Mouse (Mus musculus): ENCODE data around the gene Dus4l. TPM values are rescaled to one million over a fixed set of nuclear protein-coding genes. Genes with fewer than 3 reads are reported as not detected.

Dus4l gene
- polyA plus RNA-seq (2015; fragmentation: Nextera tagmentation; extraction: Ambion mirVana): 3.4 and 4.6 TPM in 2 replicates

DNA sequence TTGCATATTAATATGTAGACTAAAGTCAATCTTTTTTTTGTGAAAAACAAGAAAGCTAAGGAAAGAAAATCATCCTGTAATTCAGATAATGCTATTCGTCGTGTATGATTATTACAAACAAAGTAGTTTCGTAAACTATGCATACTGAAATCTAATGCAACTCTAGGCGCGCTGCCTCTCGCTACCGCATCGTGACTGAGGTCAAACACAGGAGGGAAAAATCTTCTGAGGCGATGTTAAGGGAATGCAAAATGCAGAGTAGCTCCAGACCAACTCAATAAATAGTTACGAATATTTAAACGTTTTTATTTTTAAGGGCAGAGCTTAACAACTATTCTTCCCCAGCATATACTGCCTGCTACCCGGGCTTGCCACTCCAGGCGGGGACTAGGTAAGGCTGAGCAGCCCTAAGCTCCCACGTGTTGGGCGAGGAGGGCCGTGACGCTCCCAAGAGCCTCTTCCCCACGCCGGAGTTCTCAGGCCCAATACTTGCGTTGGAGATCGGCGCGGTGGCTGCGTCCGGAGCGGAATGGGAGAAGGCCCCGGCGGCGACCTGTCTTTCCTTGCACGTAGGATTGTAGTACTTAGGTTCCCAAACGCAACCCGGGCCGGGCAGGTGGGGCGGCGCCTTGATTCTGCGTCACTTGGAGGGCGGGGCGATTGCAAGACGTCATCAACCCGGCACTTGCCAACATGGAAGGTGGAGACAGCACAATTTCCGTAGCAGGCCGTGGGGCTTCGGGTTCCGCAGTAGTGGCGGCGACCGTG lies at the start of gene Dus4l, which contains the start of gene Cog5:
Gene Dus4l, minus strand, starts transcription at position 630 of the 768 bp plus-strand sequence.
Gene Cog5, plus strand, starts transcription at position 673 of the 768 bp plus-strand sequence.
- H3K27ac ChIP-seq: peak within 1 kb of the TSS; percentile 81
- ATAC-seq (ENCODE audit: low read depth): peak; percentile 93
- peak within 1 kb of the TSS; percentile 84 for H3K9ac ChIP-seq
- under 1% methylated on average over 47 of the region's 47 CpGs for whole genome bisulfite sequencing (ENCODE audit: insufficient replicate concordance)
- peak within 1 kb of the TSS; percentile 87 for H3K4me3 ChIP-seq (replicated peaks)
- peak; percentile 93 for DNase-seq
- peak within 1 kb of the TSS; percentile 82 for H3K4me2 ChIP-seq
- H3K4me1 ChIP-seq (replicated peaks): peaks cover 11% of the 10 kb centered on the region
- H3K36me3 ChIP-seq: no peaks in the 10 kb centered on the region; the same call in 1 of the 2 replicates
- no peaks in the 10 kb centered on the region for H3K27me3 ChIP-seq
- no peaks in the 10 kb centered on the region for H3K9me3 ChIP-seq (replicated peaks)

GRCm38 (mm10) chr12:31703904-31704303 lies 49.3 kb upstream of the Dus4l start:
- Histone ChIP-seq H3K27ac (no peak overlapping the region), H3K4me2 (no peak overlapping the region), H3K27me3 (no peaks in the 10 kb centered on the region), H3K36me3 (no peaks in the 10 kb centered on the region), H3K9me3 (replicated peaks) (no peaks in the 10 kb centered on the region), H3K4me3 (replicated peaks) (no peak overlapping the region), H3K4me1 (replicated peaks) (no peaks in the 10 kb centered on the region), H3K9ac (no peak overlapping the region)
- WGBS (ENCODE audit: insufficient replicate concordance): 65% methylated on average over 6 of the region's 6 CpGs
- ATAC-seq (ENCODE audit: low read depth) (no peak), DNase-seq (no peak)

GRCm38 (mm10) chr12:31701411-31701810 lies 46.8 kb upstream of the Dus4l start:
- H3K27me3 ChIP-seq: no peaks in the 10 kb centered on the region
- peaks cover 7% of the 10 kb centered on the region; the same call in 1 of the 2 replicates for H3K36me3 ChIP-seq
- WGBS (ENCODE audit: insufficient replicate concordance): 83% methylated on average over 5 of the region's 5 CpGs
- no peak overlapping the region for H3K27ac ChIP-seq
- DNase-seq (no peak), ATAC-seq (ENCODE audit: low read depth) (no peak)
- no peak overlapping the region for H3K4me3 ChIP-seq (replicated peaks)
- H3K9ac ChIP-seq: no peak overlapping the region
- no peaks in the 10 kb centered on the region for H3K9me3 ChIP-seq (replicated peaks)
- H3K4me2 ChIP-seq: no peak overlapping the region
- H3K4me1 ChIP-seq (replicated peaks): no peaks in the 10 kb centered on the region

DNA sequence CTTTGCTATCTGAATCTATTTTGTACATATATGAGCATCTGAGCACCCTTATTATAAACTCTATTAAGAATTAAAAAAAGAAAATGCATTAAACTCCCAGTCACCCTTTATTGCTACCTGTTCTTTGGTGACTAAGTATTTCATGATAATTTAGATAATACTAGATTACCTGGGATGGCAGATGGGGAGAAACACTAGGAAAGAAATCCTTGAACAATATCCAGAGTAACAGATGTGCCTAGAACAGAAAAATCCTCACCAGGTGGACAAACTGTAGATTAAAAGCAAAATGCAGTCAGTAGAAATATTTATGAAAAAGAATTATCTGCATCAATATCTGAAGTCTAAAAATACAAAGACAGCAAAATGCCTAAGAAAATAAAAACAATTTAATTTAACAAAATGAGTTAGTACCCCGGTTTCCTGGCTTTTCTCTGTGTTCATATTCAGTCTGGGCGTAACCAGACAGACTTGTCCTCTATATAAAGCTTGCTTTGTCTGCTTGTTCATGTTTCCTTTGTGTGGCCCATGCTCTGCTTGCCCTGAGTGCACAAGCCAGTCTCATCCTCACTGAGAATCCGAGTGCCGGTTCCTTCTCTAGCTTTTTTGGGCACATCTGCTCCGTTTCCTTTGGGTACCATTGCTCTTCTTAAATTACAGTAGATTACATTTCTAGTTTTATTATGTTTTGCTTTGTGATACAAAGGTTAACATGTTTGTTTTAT lies 46.2 kb upstream of the Dus4l start:
- Histone ChIP-seq H3K4me3 (replicated peaks) (no peak overlapping the region), H3K4me2 (no peak overlapping the region), H3K36me3 (peaks cover 7% of the 10 kb centered on the region; the same call in 1 of the 2 replicates), H3K9me3 (replicated peaks) (no peaks in the 10 kb centered on the region), H3K27ac (no peak overlapping the region), H3K27me3 (no peaks in the 10 kb centered on the region), H3K4me1 (replicated peaks) (no peaks in the 10 kb centered on the region), H3K9ac (no peak overlapping the region)
- 82% methylated on average over 5 of the region's 5 CpGs for WGBS (ENCODE audit: insufficient replicate concordance)
- DNase-seq (no peak), ATAC-seq (ENCODE audit: low read depth) (no peak)

DNA sequence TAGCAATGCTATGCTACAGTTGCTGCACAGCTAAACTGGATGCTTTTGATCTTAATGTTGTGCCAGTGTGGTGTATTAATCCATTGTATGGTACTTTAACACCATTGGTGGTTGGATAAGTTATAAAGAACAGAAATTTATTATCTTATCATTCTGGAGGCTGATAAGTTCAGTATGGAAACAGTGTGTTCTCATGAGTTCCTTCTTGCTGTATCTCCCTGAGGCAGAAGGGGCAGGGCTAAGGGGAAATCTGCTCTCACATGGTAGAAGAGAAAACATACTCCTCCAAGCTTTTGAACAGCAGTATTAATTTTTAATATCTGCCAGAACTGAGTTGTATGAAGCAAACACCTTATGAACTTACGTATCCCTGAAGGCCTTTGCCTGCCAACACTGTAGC lies 38.7 kb upstream of the Dus4l start:
- DNase-seq: no peak

DNA sequence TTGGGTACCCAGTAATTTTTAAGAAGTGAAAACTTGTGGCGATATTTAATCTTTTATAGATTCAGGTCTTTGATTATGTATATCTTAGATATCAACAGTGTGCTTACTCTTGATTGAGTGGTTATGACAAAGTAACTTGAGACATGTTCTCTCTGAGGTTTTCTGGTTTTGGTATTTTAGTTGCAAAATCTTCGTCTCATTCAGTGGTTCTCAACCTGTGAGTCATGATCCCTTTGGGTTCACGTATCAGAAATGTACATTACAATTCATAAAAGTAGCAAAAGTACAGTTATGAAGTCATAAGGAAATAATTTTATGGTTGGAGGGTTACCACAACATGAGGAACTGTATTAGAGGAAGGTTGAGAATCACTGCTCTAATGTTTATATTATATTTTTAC lies 32.1 kb upstream of the Dus4l start:
- H3K27me3 ChIP-seq: no peaks in the 10 kb centered on the region
- H3K27ac ChIP-seq: no peak overlapping the region
- DNase-seq: no peak
- no peak for ATAC-seq (ENCODE audit: low read depth)
- H3K9me3 ChIP-seq (replicated peaks): no peaks in the 10 kb centered on the region
- WGBS (ENCODE audit: insufficient replicate concordance): 81% methylated on average over 3 of the region's 3 CpGs
- H3K4me2 ChIP-seq: no peak overlapping the region
- no peak overlapping the region for H3K4me3 ChIP-seq (replicated peaks)
- no peaks in the 10 kb centered on the region for H3K36me3 ChIP-seq
- H3K9ac ChIP-seq: no peak overlapping the region
- H3K4me1 ChIP-seq (replicated peaks): no peaks in the 10 kb centered on the region

More for the DNA sequence above, 38.7 kb upstream of the Dus4l start:
- H3K36me3 ChIP-seq: peaks cover 7% of the 10 kb centered on the region; the same call in 1 of the 2 replicates
- H3K4me3 ChIP-seq (replicated peaks): no peak overlapping the region
- WGBS (ENCODE audit: insufficient replicate concordance): 88% methylated on average over 1 of the region's 1 CpGs
- H3K27ac ChIP-seq: no peak overlapping the region
- H3K27me3 ChIP-seq: no peaks in the 10 kb centered on the region
- H3K9ac ChIP-seq: no peak overlapping the region
- ATAC-seq (ENCODE audit: low read depth): no peak
- H3K4me2 ChIP-seq: no peak overlapping the region
- no peaks in the 10 kb centered on the region for H3K9me3 ChIP-seq (replicated peaks)
- H3K4me1 ChIP-seq (replicated peaks): peaks cover 6% of the 10 kb centered on the region; the same call in 1 of the 2 replicates

DNA sequence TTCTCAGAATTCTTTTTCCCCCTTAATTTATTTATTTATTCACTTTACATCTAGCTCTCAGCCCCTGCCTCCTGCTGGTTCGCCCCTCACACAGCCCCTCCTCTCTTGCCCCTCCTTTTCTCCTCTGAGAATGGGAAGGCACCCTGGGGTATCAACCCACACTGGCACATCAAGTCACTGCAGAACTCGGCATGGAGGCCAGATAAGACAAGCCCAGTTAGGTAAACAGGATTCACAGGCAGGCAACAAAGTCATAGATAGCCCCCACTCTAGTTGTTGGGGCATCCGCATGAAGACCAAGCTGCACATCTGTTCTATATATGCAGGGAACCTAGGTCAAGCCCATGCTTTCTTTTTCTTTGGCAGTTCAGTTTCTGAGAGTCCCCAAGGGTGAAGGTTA lies 12.6 kb upstream of the Dus4l start:
- no peak for DNase-seq
- ATAC-seq (ENCODE audit: low read depth): 0 out of 2 replicates have a peak, but pooled peaks have one; percentile 50
- no peak overlapping the region for H3K9ac ChIP-seq
- H3K27me3 ChIP-seq: no peaks in the 10 kb centered on the region
- WGBS (ENCODE audit: insufficient replicate concordance): 50% methylated on average over 3 of the region's 3 CpGs
- H3K4me2 ChIP-seq: no peak overlapping the region
- no peaks in the 10 kb centered on the region for H3K9me3 ChIP-seq (replicated peaks)
- peaks cover 24% of the 10 kb centered on the region for H3K36me3 ChIP-seq
- no peak overlapping the region for H3K27ac ChIP-seq
- no peak overlapping the region for H3K4me3 ChIP-seq (replicated peaks)
- 0 out of 2 replicates have a peak, but pooled peaks cover 6% of the 10 kb centered on the region for H3K4me1 ChIP-seq (replicated peaks)

DNA sequence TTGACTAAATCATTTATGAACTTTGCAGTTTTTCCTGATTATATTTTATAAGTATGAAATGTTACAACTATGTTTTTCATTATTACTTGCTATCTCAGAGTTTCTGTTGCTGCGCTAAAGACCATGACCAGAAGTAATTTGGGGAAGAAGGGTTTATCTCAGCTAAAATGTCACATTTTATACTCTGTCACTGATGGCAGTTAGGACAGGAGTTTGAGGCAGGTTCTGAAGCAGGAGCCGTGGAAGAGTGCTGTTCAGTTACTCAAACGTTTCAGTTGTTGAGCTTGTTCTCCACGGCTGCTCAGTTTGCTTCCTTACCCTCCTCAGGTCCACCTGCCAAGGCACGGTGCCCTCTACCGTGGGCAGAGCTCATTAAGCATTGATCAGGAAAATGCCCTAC lies 11.4 kb upstream of the Dus4l start:
- Histone ChIP-seq H3K4me3 (replicated peaks) (no peak overlapping the region), H3K4me2 (no peak overlapping the region), H3K9me3 (replicated peaks) (no peaks in the 10 kb centered on the region), H3K9ac (no peak overlapping the region), H3K27ac (no peak overlapping the region), H3K4me1 (replicated peaks) (0 out of 2 replicates have a peak, but pooled peaks cover 6% of the 10 kb centered on the region), H3K27me3 (no peaks in the 10 kb centered on the region), H3K36me3 (peaks cover 26% of the 10 kb centered on the region)
- 74% methylated on average over 6 of the region's 6 CpGs for WGBS (ENCODE audit: insufficient replicate concordance)
- DNase-seq (no peak), ATAC-seq (ENCODE audit: low read depth) (no peak)

- 81% methylated on average over 2 of the region's 2 CpGs for WGBS (ENCODE audit: insufficient replicate concordance)
- no peak for DNase-seq
- no peak overlapping the region for H3K27ac ChIP-seq
These were observed 2.2 kb upstream of the Dus4l start for GRCm38 (mm10) chr12:31656841-31657240.

DNA sequence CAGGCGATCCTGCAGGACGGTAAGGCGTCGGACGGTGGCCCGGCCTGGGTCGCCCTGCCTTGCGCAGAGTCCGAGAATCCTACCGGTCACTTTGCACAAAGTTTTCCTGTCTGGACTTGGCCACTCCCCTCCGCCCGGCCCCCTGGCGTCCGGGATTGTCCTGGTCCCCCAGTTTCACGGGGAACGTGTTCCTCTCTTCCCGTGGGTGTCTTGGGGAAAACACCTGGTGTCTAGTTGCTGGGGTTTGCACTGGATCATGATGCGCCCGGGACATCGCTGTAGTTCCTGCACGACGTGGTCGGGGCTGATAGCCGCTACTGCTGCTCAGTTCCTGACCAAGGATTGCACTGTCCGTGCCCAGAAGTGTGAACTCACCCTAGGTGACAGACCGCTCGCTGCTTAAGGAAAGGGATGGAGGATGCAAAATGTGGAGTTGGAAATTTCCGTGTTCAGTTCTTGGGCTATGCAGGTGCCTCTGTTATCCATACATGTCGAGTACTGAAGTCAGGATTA lies 395 bp upstream of the Dus4l start:
- WGBS (ENCODE audit: insufficient replicate concordance): under 1% methylated on average over 29 of the region's 29 CpGs
- peak overlapping the region; percentile 84 for H3K9ac ChIP-seq
- peak overlapping the region; percentile 87 for H3K4me3 ChIP-seq (replicated peaks)
- H3K27ac ChIP-seq: peak overlapping the region; percentile 81
- peak; percentile 72 for ATAC-seq (ENCODE audit: low read depth)
- H3K36me3 ChIP-seq: no peaks in the 10 kb centered on the region; the same call in 1 of the 2 replicates
- no peaks in the 10 kb centered on the region for H3K27me3 ChIP-seq
- DNase-seq: no peak
- no peaks in the 10 kb centered on the region for H3K9me3 ChIP-seq (replicated peaks)
- peak overlapping the region; percentile 82 for H3K4me2 ChIP-seq
- peaks cover 11% of the 10 kb centered on the region for H3K4me1 ChIP-seq (replicated peaks)

More at GRCm38 (mm10) chr12:31656841-31657240, 2.2 kb upstream of the Dus4l start:
- ATAC-seq (ENCODE audit: low read depth): no peak
- no peaks in the 10 kb centered on the region for H3K9me3 ChIP-seq (replicated peaks)
- no peak overlapping the region for H3K9ac ChIP-seq
- H3K4me1 ChIP-seq (replicated peaks): peaks cover 11% of the 10 kb centered on the region
- H3K36me3 ChIP-seq: 0 out of 2 replicates have a peak, but pooled peaks cover under 1% of the 10 kb centered on the region
- no peaks in the 10 kb centered on the region for H3K27me3 ChIP-seq
- no peak overlapping the region for H3K4me3 ChIP-seq (replicated peaks)
- no peak overlapping the region for H3K4me2 ChIP-seq

DNA sequence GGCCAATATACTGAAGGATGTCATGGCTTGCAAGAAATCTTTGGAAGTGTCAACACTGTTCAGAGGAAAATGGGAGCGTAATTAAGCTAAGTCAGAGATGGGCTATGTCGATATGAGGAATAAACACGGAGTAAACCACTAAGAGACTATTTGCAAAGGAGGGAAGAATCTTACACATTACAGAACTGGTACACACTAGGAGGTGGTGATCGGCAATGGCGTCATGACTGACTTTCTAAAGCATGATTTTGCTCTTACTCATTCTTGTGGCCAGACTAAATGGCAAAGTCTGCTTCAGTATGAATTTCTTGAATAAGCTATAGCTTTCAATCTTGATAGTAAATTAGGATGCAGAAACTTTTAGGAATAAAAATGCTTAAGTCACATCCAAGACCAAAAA lies 1.0 kb downstream of the Dus4l start:
- 56% methylated on average over 5 of the region's 5 CpGs for WGBS (ENCODE audit: insufficient replicate concordance)
- peak overlapping the region; percentile 87 for H3K4me3 ChIP-seq (replicated peaks)

More for the DNA sequence above, 1.0 kb downstream of the Dus4l start:
- ATAC-seq (ENCODE audit: low read depth): no peak
- H3K9me3 ChIP-seq (replicated peaks): no peaks in the 10 kb centered on the region
- no peak for DNase-seq
- peak overlapping the region; percentile 56; the same call in 1 of the 2 replicates for H3K9ac ChIP-seq
- H3K36me3 ChIP-seq: no peaks in the 10 kb centered on the region; the same call in 1 of the 2 replicates
- H3K27me3 ChIP-seq: no peaks in the 10 kb centered on the region
- H3K4me2 ChIP-seq: peak overlapping the region; percentile 56
- peaks cover 11% of the 10 kb centered on the region for H3K4me1 ChIP-seq (replicated peaks)
- no peak overlapping the region for H3K27ac ChIP-seq
